ENCODE assay signal across 11 mouse cellular contexts in the genomic region with DNA sequence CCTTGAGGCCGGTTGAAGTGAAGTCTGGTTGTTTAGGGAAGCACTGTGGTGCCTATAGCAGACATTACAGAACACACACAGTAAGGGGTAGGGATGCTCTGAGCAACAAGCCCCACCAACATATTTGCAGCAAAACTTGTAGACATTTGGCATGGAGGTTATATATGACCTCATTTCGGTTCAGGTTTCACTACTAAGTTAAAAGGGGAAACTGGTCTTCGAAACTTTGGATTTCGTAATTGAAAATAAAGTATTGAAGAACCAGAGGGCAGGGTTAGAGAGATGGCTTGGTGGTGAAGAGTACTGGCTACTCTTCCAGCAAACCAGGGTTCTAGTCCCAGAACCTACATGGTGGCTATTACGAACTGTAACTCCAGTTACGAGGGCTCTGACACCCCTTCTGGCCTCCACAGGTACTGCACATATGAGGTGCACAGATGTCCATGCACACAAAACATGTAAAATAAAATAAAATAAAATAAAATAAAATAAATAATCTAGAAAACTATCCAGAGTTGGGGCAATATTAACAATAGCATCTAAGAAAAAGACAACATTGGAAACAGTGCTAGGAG. TPM values are rescaled to one million over a fixed set of nuclear protein-coding genes. Genes with fewer than 3 reads are reported as not detected.
DNase-seq lines count a peak whose midpoint lies in the region; ATAC-seq and TF ChIP-seq lines count a peak whose summit lies in the region.
"Had no signal": no experiment of that assay in that cellular context is flagged by ENCODE, and none has a peak within 500 bp of the region (broad histone marks: within the 10 kb centered on the region; RNA-seq: fewer than 3 reads in every experiment).

No protein-coding gene starts in this region.

- H3K4me1 ChIP-seq in kidney, postnatal 0 days (replicated peaks; ENCODE audit: insufficient read depth, low read length): no peaks in the 10 kb centered on the region
- 0 out of 2 replicates have a peak, but pooled peaks cover 10% of the 10 kb centered on the region for H3K4me1 ChIP-seq in E14TG2a.4 (replicated peaks; ENCODE audit: low read depth, low read length)
- H3K4me1 ChIP-seq in liver, postnatal 0 days (ENCODE audit: insufficient read depth): no peaks in the 10 kb centered on the region

- WGBS in kidney, postnatal 0 days: 87% methylated on average over 6 of the region's 6 CpGs
- 75% methylated on average over 6 of the region's 6 CpGs for WGBS in liver, postnatal 0 days (ENCODE audit: insufficient replicate concordance)

- no peak overlapping the region for H3K27ac ChIP-seq in kidney, postnatal 0 days
- H3K27ac ChIP-seq in liver, postnatal 0 days (ENCODE audit: low read depth): no peak overlapping the region

- no peak for ATAC-seq in kidney, postnatal 0 days (replicated peaks; ENCODE audit: low FRiP score, low read depth)
- no peak for ATAC-seq in liver, postnatal 0 days
- ATAC-seq: intestine, embryonic 16.5 days had no signal

- peak; percentile 46; the same call in 1 of the 2 replicates for TF ChIP-seq CTCF in kidney, postnatal 0 days (IDR thresholded peaks at IDR 0.05; ENCODE audit: low read depth)
- peak; percentile 39 for TF ChIP-seq CTCF in E14TG2a.4 (conservative IDR thresholded peaks at IDR 0.05; ENCODE audit: low read length)
- TF ChIP-seq CTCF in liver, postnatal 0 days (IDR thresholded peaks at IDR 0.05; ENCODE audit: low read depth): peak; percentile 62

- no peaks in the 10 kb centered on the region for H3K9me3 ChIP-seq in kidney, postnatal 0 days (replicated peaks; ENCODE audit: low read length)
- H3K9me3 ChIP-seq in E14TG2a.4 (ENCODE audit: low read length): no peaks in the 10 kb centered on the region
- H3K9me3 ChIP-seq in liver, postnatal 0 days (ENCODE audit: low read length): no peaks in the 10 kb centered on the region

- H3K9ac ChIP-seq in kidney, postnatal 0 days (ENCODE audit: low read depth, low read length): no peak overlapping the region
- H3K9ac ChIP-seq in liver, postnatal 0 days (replicated peaks): no peak overlapping the region

- H3K27me3 ChIP-seq in kidney, postnatal 0 days (ENCODE audit: insufficient read depth, low read length): no peaks in the 10 kb centered on the region
- H3K27me3 ChIP-seq in E14TG2a.4 (ENCODE audit: insufficient read depth, low read length): peaks cover 6% of the 10 kb centered on the region
- 0 out of 2 replicates have a peak, but pooled peaks cover 4% of the 10 kb centered on the region for H3K27me3 ChIP-seq in liver, postnatal 0 days (ENCODE audit: insufficient read depth, low read length)

- no peaks in the 10 kb centered on the region for H3K36me3 ChIP-seq in kidney, postnatal 0 days (ENCODE audit: insufficient read depth, low read length)
- H3K36me3 ChIP-seq in E14TG2a.4 (ENCODE audit: insufficient read depth, low read length): no peaks in the 10 kb centered on the region
- no peaks in the 10 kb centered on the region for H3K36me3 ChIP-seq in liver, postnatal 0 days (replicated peaks; ENCODE audit: insufficient read depth, low read length)

- no peak overlapping the region for H3K4me2 ChIP-seq in kidney, postnatal 0 days (ENCODE audit: low read length)
- H3K4me2 ChIP-seq in liver, postnatal 0 days (ENCODE audit: low read depth, low read length): no peak overlapping the region
- H3K4me2 ChIP-seq: heart, embryonic 11.5 days had no signal

- no peak for TF ChIP-seq EP300 in liver, postnatal 0 days (IDR thresholded peaks at IDR 0.05; ENCODE audit: low read depth)

- DNase-seq in kidney, postnatal 0 days (ENCODE audit: low spot score): no peak
- no peak for DNase-seq in kidney, adult 11 months
- DNase-seq in 416B (ENCODE audit: low read depth): peak; percentile 50
- peak; percentile 28 for DNase-seq in liver, postnatal 0 days
- DNase-seq in right cerebral cortex, adult 2 months (ENCODE audit: low spot score in 2 of 2): no peak
- no peak for DNase-seq in frontal cortex, postnatal 36 days (ENCODE audit: low spot score in 2 of 2)
- DNase-seq in layer of hippocampus, adult 9-10 months (ENCODE audit: low spot score): no peak
- DNase-seq: right cerebral cortex, postnatal 14 days had no signal

- no peak overlapping the region for H3K4me3 ChIP-seq in kidney, postnatal 0 days (replicated peaks; ENCODE audit: low read depth, low read length)
- H3K4me3 ChIP-seq in E14TG2a.4 (replicated peaks; ENCODE audit: low read length): no peak overlapping the region
- H3K4me3 ChIP-seq in liver, postnatal 0 days (ENCODE audit: low read depth, low read length): no peak overlapping the region

RNA-seq across cellular contexts. Expression of a gene that starts 1.2 kb away (rescaled TPM):
- not detected in 2 replicates for polyA plus RNA-seq in kidney, postnatal 0 days (2015; fragmentation: Nextera tagmentation; extraction: Ambion mirVana)
- polyA plus RNA-seq in liver, postnatal 0 days (2015; fragmentation: Nextera tagmentation; extraction: Ambion mirVana): not detected in 2 replicates
- polyA plus RNA-seq: heart, embryonic 11.5 days; intestine, embryonic 16.5 days had no signal

RNA-seq across cellular contexts. Expression of a gene that starts 8.7 kb away (rescaled TPM):
- 0.09 and 0.18 TPM in 2 replicates for polyA plus RNA-seq in kidney, postnatal 0 days (2015; fragmentation: Nextera tagmentation; extraction: Ambion mirVana)
- 12.1 and 13.3 TPM in 2 replicates for polyA plus RNA-seq in liver, postnatal 0 days (2015; fragmentation: Nextera tagmentation; extraction: Ambion mirVana)

Comparison
In these comparisons a context has a peak if more than half of its experiments do, and no peak if none do; other contexts are left out.
1. DNase-seq: peak in 416B (single experiment) and liver, postnatal 0 days (single experiment); none in kidney, postnatal 0 days (single experiment), kidney, adult 11 months (single experiment), right cerebral cortex, adult 2 months (0 of 2), frontal cortex, postnatal 36 days (0 of 2) and layer of hippocampus, adult 9-10 months (single experiment).
2. RNA of a gene that starts 8.7 kb away (polyA plus RNA-seq): 12.1 to 13.3 TPM in liver, postnatal 0 days; 0.09 to 0.18 TPM in kidney, postnatal 0 days; every median in the first group is over 10 times any median in the second.
3. Peak in every context shown above with its lines, with median percentiles within 50 percentile points of each other: CTCF ChIP-seq.